Mouse (Mus musculus) liver, postnatal 0 days (tissue): ENCODE data around the gene Ppp6r2. TPM values are rescaled to one million over a fixed set of nuclear protein-coding genes. Genes with fewer than 3 reads are reported as not detected.

Experiments
- ATAC-seq: fragments of 200-750 bp; cut with Nextera tagmentation; 2 replicates; pipeline ENCODE4 v1.8.0; 2017; ENCODE audit warnings: mild to moderate bottlenecking, moderate library complexity
- DNase-seq: peaks from one replicate; pipeline ENCODE4 v3.0.0-alpha.2; 2016
- H3K27ac ChIP-seq: fragments of 300-500 bp; sonication (generic); 2 replicates; pipeline ENCODE4 v1.5.1; 2014; ENCODE audit warnings: antibody characterized with exemption, moderate library complexity, mild to moderate bottlenecking, low read depth
- H3K27me3 ChIP-seq: fragments of 300-500 bp; sonication (generic); 2 replicates; pipeline ENCODE4 v1.6.1; 2014; ENCODE audit warnings: low read length, control low read depth, mixed read lengths; ENCODE audit not compliant: insufficient read depth
- H3K36me3 ChIP-seq: fragments of 300-500 bp; sonication (generic); replicated peaks from 2 replicates; pipeline ENCODE4 v1.6.1; 2014; ENCODE audit warnings: mild to moderate bottlenecking, control low read depth, low read length, moderate library complexity, mixed read lengths; ENCODE audit not compliant: insufficient read depth
- H3K4me1 ChIP-seq: fragments of 300-500 bp; sonication (generic); 2 replicates; pipeline ENCODE4 v1.6.1; 2014; ENCODE audit warnings: antibody characterized with exemption, mild to moderate bottlenecking, control low read depth; ENCODE audit not compliant: insufficient read depth
- H3K4me2 ChIP-seq: fragments of 300-500 bp; sonication (generic); 2 replicates; pipeline ENCODE4 v1.6.1; 2014; ENCODE audit warnings: low read depth, mild to moderate bottlenecking, low read length, moderate library complexity, mixed read lengths
- H3K4me3 ChIP-seq: fragments of 300-500 bp; sonication (generic); 2 replicates; pipeline ENCODE4 v1.5.1; 2014; ENCODE audit warnings: low read depth, low read length
- H3K9ac ChIP-seq: fragments of 300-500 bp; sonication (generic); replicated peaks from 2 replicates; pipeline ENCODE4 v1.6.1; 2014; ENCODE audit warnings: mild to moderate bottlenecking, moderate library complexity
- H3K9me3 ChIP-seq: fragments of 300-500 bp; sonication (generic); 2 replicates; pipeline ENCODE4 v1.6.1; 2016; ENCODE audit warnings: mild to moderate bottlenecking, control low read depth, low read length, mixed read lengths
- CTCF ChIP-seq: sonication (generic); IDR thresholded peaks from 2 replicates; pipeline ENCODE4 v1.5.1; 2016; ENCODE audit warnings: antibody characterized with exemption, low read depth
- EP300 ChIP-seq: IDR thresholded peaks from 2 replicates; pipeline ENCODE4 v1.6.1; 2016; ENCODE audit warnings: antibody characterized with exemption, low read depth, mild to moderate bottlenecking
- WGBS: fragments of 180-500 bp; shearing (Covaris S2); extraction: QIAGEN DNeasy Blood & Tissue Kit; methylation state at CpG from one replicate; pipeline ENCODE4 v1.1.7; 2014; ENCODE audit not compliant: insufficient replicate concordance; 5-methylcytosine and 5-hydroxymethylcytosine counted together
- polyA plus RNA-seq: library from polyadenylated mRNA; unstranded; fragments of >200 nt; fragmentation: Nextera tagmentation; extraction: Ambion mirVana; gene quantifications from 2 replicates; pipeline ENCODE4 v1.2.1, GENCODE M21; 2015

The Ppp6r2 gene
- polyA plus RNA-seq, 1 experiment from 2014 or later = 18.1 TPM

- peaks cover 58% of the 10 kb centered on the region for H3K36me3 ChIP-seq
These were observed 84.3 kb downstream of the Ppp6r2 start for GRCm38 (mm10) chr15:89295580-89296165.

DNA sequence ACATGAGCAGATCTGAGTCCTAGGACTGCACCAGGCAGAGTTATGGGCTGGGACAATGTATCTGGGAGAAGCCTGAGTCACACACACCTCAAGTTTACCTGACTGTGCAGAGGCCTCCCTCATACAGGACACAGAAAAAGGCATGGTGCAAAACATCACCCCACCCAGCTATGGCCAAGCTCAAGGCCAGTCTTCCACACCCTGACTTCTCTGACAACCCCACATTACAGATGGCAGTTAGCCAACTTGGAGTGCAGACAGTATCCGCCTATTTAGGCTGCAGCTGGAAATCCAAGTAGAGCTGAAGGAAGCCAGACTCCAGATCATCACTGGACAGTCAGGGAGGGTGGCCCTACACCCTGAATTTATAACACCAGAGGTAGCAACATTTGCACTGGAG lies 85.1 kb downstream of the Ppp6r2 start:
- no peak for TF ChIP-seq EP300
- no peak for TF ChIP-seq CTCF
- no peaks in the 10 kb centered on the region for H3K4me1 ChIP-seq
- H3K9ac ChIP-seq = no peak overlapping the region
- no peak overlapping the region for H3K4me3 ChIP-seq
- no peak for ATAC-seq
- H3K36me3 ChIP-seq = peaks cover 63% of the 10 kb centered on the region
- H3K9me3 ChIP-seq = no peaks in the 10 kb centered on the region
- WGBS = 70% methylated on average over 1 of the region's 1 CpGs
- no peak overlapping the region for H3K4me2 ChIP-seq
- no peak overlapping the region for H3K27ac ChIP-seq
- no peaks in the 10 kb centered on the region for H3K27me3 ChIP-seq
- DNase-seq = no peak

More at GRCm38 (mm10) chr15:89295580-89296165, 84.3 kb downstream of the Ppp6r2 start:
- Histone ChIP-seq H3K9me3 (no peaks in the 10 kb centered on the region), H3K4me3 (no peak overlapping the region), H3K4me2 (no peak overlapping the region), H3K4me1 (no peaks in the 10 kb centered on the region), H3K9ac (no peak overlapping the region), H3K27ac (no peak overlapping the region), H3K27me3 (no peaks in the 10 kb centered on the region)
- no peak for TF ChIP-seq EP300
- TF ChIP-seq CTCF = no peak
- DNase-seq (no peak), ATAC-seq (peak; percentile 29; the same call in 1 of the 2 replicates)
- 71% methylated on average over 8 of the region's 8 CpGs for WGBS

DNA sequence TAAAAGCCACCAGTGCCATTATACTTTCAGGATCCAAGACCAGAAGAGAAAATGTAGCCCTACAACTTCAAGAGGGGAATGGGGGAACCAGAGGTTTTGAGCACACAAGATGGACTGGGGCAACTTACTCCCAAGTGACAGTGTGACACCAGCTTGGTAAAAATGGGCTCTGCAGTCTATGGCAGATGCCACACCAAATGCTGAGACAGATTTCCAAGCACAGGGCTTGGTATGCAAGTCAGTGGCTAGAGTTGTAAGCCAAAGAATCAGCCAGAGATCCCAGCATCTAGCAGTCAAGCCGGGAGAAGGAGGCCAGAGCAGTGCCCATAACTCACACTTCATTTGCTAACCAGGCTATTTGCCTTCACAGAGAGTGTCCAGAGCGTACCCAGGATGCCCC lies 86.3 kb downstream of the Ppp6r2 start:
- no peak overlapping the region for H3K4me3 ChIP-seq
- ATAC-seq (no peak), DNase-seq (no peak)
- no peak overlapping the region for H3K27ac ChIP-seq
- H3K9me3 ChIP-seq = no peaks in the 10 kb centered on the region
- H3K36me3 ChIP-seq = peaks cover 67% of the 10 kb centered on the region
- no peak for TF ChIP-seq CTCF
- TF ChIP-seq EP300 = no peak
- no peaks in the 10 kb centered on the region for H3K27me3 ChIP-seq
- 97% methylated on average over 2 of the region's 2 CpGs for WGBS
- H3K4me2 ChIP-seq = no peak overlapping the region
- no peaks in the 10 kb centered on the region for H3K4me1 ChIP-seq
- no peak overlapping the region for H3K9ac ChIP-seq

DNA sequence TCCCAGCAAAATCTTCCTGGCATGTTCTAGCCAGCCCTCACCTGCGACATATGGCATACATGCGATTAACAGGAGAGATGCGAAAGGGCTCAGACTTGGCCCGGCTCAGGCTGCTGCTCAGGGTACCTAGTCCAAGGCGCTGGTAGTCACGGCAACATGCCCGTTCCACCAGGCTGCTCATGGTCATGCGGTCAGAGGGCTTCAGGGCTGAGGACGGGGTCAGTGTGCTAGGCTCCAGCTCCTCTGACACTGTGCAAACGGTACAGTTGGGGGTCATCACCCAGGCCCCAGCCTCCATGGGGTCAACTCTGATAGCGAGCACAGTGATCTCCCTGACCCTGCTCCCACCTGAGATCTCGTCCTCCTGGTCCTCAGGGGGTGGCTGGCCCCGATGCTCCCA lies 88.8 kb downstream of the Ppp6r2 start:
- TF ChIP-seq CTCF (no peak), EP300 (no peak)
- H3K4me3 ChIP-seq = no peak overlapping the region
- no peak for DNase-seq
- peaks cover 66% of the 10 kb centered on the region for H3K36me3 ChIP-seq
- no peaks in the 10 kb centered on the region for H3K27me3 ChIP-seq
- 80% methylated on average over 13 of the region's 13 CpGs for WGBS
- H3K9ac ChIP-seq = no peak overlapping the region
- no peaks in the 10 kb centered on the region for H3K9me3 ChIP-seq
- H3K27ac ChIP-seq = no peak overlapping the region
- no peak for ATAC-seq
- H3K4me1 ChIP-seq = no peaks in the 10 kb centered on the region
- H3K4me2 ChIP-seq = no peak overlapping the region

- Histone ChIP-seq H3K4me2 (no peak overlapping the region), H3K27ac (no peak overlapping the region), H3K9ac (no peak overlapping the region), H3K4me1 (no peaks in the 10 kb centered on the region), H3K9me3 (no peaks in the 10 kb centered on the region), H3K36me3 (peaks cover 66% of the 10 kb centered on the region), H3K27me3 (no peaks in the 10 kb centered on the region), H3K4me3 (no peak overlapping the region)
- DNase-seq = no peak
- no peak for ATAC-seq
- 83% methylated on average over 8 of the region's 8 CpGs for WGBS
- TF ChIP-seq CTCF (no peak), EP300 (no peak)
These were observed 89.2 kb downstream of the Ppp6r2 start for GRCm38 (mm10) chr15:89300600-89300999.

DNA sequence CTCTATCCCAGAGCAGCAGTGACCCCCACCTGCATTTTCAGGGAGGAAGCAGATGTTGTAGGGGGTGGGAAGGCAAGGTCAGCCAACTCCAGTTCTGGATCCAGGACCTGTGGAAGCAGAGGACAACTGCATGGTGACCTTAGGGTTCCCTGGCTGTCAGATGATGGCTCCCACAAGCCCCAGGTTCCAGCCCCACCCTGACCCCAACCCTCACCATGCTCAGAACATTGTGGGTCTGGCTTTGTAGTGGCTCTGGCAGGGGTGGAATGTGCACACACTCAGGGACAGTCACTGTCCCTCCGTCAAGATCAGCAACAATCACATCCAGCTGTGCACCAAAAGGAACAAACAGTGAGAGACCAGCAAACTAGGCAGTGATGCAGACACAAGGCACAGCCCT lies 94.6 kb downstream of the Ppp6r2 start:
- Histone ChIP-seq H3K27ac (no peak overlapping the region), H3K4me3 (no peak overlapping the region), H3K9ac (no peak overlapping the region), H3K27me3 (no peaks in the 10 kb centered on the region), H3K9me3 (no peaks in the 10 kb centered on the region), H3K4me2 (no peak overlapping the region), H3K36me3 (peaks cover 55% of the 10 kb centered on the region), H3K4me1 (peaks cover 10% of the 10 kb centered on the region)
- DNase-seq = no peak
- WGBS = 82% methylated on average over 1 of the region's 1 CpGs
- ATAC-seq = no peak
- TF ChIP-seq CTCF (no peak), EP300 (no peak)
